Mouse (Mus musculus) heart, adult 2 months (tissue): Measurements from ENCODE around the gene Hemgn.

Experiments
- CTCF ChIP-seq: fragments of 200-600 bp; IDR thresholded peaks from 2 replicates; pipeline ENCODE4 v1.8.1; 2022; ENCODE audit warnings: antibody characterized with exemption, mild to moderate bottlenecking, moderate library complexity
- EP300 ChIP-seq: fragments of 200-500 bp; IDR thresholded peaks from 2 replicates; pipeline ENCODE4 v1.6.1; 2011; ENCODE audit warnings: low read depth, low read length, control low read depth; ENCODE audit not compliant: insufficient read depth

- TF ChIP-seq CTCF (no peak), EP300 (no peak)
These were observed 29.2 kb upstream of the Hemgn start for GRCm38 (mm10) chr4:46442501-46442900.
